Mouse (Mus musculus): ENCODE data around the gene Tbc1d14. TPM values are rescaled to one million over a fixed set of nuclear protein-coding genes. Genes with fewer than 3 reads are reported as not detected.

The Tbc1d14 gene
- total and polyA plus RNA-seq, 2 experiments: 5.4 to 8.4 TPM

DNA sequence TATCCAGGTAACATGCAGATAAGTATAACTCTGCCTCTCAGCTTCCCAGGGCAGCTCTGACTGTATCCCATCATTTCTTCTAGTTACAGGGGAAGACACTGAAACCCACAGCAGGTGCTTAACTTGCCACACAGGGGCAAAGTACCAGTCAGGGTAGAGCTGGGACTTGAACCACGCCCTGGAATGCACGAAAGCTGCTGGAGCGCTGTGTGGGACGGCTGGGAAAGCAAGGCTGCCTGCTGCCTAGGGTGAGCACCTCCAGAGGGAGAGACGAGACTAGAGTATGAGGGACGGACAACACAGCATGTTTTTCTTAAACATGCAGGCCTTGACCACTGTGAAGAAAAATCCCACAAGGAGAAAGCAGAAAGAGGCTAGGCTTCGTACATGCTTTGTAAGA, 87.8 kb downstream of the Tbc1d14 start:
- Histone ChIP-seq H3K36me3 (ENCODE audit: control insufficient read depth, insufficient read depth, low read length) (peaks cover 32% of the 10 kb centered on the region), H3K27ac (replicated peaks; ENCODE audit: insufficient read depth, low read depth, low read length) (no peak overlapping the region), H3K4me3 (ENCODE audit: insufficient read depth, low read depth, low read length) (no peak overlapping the region), H3K79me2 (ENCODE audit: control insufficient read depth, insufficient read depth, low read length) (no peaks in the 10 kb centered on the region), H3K4me1 (ENCODE audit: control insufficient read depth, insufficient read depth, low read length) (no peaks in the 10 kb centered on the region), H3K9ac (ENCODE audit: low read depth, low read length) (no peak overlapping the region), H3K27me3 (ENCODE audit: control insufficient read depth, insufficient read depth, low read length) (no peaks in the 10 kb centered on the region)
- 96% methylated on average over 7 of the region's 7 CpGs for WGBS
- DNase-seq (ENCODE audit: extremely low read depth, low read depth, low spot score): no peak
- TF ChIP-seq CTCF (IDR thresholded peaks at IDR 0.05; ENCODE audit: low read depth, low read length) (no peak), POLR2A (IDR thresholded peaks at IDR 0.05; ENCODE audit: extremely low read depth, insufficient read depth, low read length) (no peak)

DNA sequence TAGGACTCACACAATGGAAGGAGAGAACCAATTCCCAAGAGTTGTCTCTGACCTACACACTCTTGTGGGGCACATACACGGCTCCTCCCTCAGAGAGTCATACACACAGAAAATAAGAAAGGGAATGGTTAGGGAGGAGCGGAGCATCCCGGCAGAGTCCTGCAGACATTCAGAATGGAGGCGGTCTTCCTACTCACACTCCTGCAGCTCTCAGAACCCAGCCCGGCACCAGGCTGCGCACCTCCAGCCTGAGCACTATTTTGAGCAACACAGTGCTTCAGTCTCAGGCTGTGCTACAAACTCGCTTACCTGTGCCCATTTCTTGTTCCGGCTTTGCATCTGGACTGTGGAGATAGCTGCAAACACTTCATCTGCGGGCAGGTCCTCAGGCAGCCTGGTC, 98.4 kb downstream of the Tbc1d14 start:
- 95% methylated on average over 9 of the region's 9 CpGs for WGBS
- TF ChIP-seq CTCF (IDR thresholded peaks at IDR 0.05; ENCODE audit: low read depth, low read length) (no peak), POLR2A (IDR thresholded peaks at IDR 0.05; ENCODE audit: extremely low read depth, insufficient read depth, low read length) (no peak)
- no peak for DNase-seq (ENCODE audit: extremely low read depth, low read depth, low spot score)
- Histone ChIP-seq H3K27me3 (ENCODE audit: control insufficient read depth, insufficient read depth, low read length) (no peaks in the 10 kb centered on the region), H3K79me2 (ENCODE audit: control insufficient read depth, insufficient read depth, low read length) (no peaks in the 10 kb centered on the region), H3K4me3 (ENCODE audit: insufficient read depth, low read depth, low read length) (no peak overlapping the region), H3K27ac (replicated peaks; ENCODE audit: insufficient read depth, low read depth, low read length) (no peak overlapping the region), H3K4me1 (ENCODE audit: control insufficient read depth, insufficient read depth, low read length) (no peaks in the 10 kb centered on the region), H3K9ac (ENCODE audit: low read depth, low read length) (no peak overlapping the region), H3K36me3 (ENCODE audit: control insufficient read depth, insufficient read depth, low read length) (peaks cover 28% of the 10 kb centered on the region)

DNA sequence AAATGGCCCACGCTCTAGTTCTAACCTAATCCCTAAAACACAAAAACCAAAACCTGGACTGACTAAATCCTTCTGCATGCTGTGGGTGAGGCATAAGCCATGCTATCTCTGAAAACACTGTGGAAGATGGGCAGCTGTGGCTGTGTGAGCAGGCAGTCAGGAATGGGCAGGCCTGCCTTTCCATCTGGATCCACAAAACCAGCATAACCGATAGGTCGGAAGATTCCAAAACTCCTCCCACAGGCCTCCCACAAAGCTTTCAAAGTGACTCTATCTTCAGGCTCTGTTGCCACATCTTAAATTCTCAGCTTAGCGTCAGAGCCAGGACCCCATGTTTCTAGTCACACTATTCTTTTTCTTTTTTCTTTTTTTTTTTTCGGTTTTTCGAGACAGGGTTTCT, 99.2 kb downstream of the Tbc1d14 start:
- no peak overlapping the region for H3K9ac ChIP-seq (ENCODE audit: low read depth, low read length)
- H3K79me2 ChIP-seq (ENCODE audit: control insufficient read depth, insufficient read depth, low read length): no peaks in the 10 kb centered on the region
- TF ChIP-seq CTCF (IDR thresholded peaks at IDR 0.05; ENCODE audit: low read depth, low read length) (no peak), POLR2A (IDR thresholded peaks at IDR 0.05; ENCODE audit: extremely low read depth, insufficient read depth, low read length) (no peak)
- H3K4me3 ChIP-seq (ENCODE audit: insufficient read depth, low read depth, low read length): no peak overlapping the region
- H3K27me3 ChIP-seq (ENCODE audit: control insufficient read depth, insufficient read depth, low read length): no peaks in the 10 kb centered on the region
- DNase-seq (ENCODE audit: extremely low read depth, low read depth, low spot score): no peak
- no peaks in the 10 kb centered on the region for H3K4me1 ChIP-seq (ENCODE audit: control insufficient read depth, insufficient read depth, low read length)
- whole genome bisulfite sequencing: 90% methylated on average over 6 of the region's 6 CpGs
- H3K27ac ChIP-seq (replicated peaks; ENCODE audit: insufficient read depth, low read depth, low read length): no peak overlapping the region
- peaks cover 27% of the 10 kb centered on the region for H3K36me3 ChIP-seq (ENCODE audit: control insufficient read depth, insufficient read depth, low read length)

DNA sequence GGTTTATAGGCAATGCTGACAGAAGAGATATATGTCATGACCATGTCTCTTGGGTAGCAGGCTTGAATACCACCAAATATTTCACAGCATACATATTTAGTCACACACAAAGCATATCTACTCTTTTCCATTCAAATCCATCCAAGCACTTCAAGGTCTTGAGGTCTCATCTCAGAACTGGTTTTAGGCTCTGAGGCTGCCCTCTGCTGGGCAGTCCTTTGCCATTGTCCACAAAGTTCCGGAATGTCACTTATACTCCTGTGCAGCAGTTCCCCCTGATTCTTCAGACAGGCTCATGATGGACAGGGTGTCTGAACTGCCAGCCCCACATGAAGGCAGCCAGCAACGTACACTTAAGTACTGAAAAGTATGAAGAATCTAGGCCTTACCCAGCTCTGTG, 103.9 kb downstream of the Tbc1d14 start:
- peaks cover 2% of the 10 kb centered on the region for H3K4me1 ChIP-seq (ENCODE audit: control insufficient read depth, insufficient read depth, low read length)
- 60% methylated on average over 2 of the region's 2 CpGs for WGBS
- peak; percentile 41 for DNase-seq (ENCODE audit: extremely low read depth, low read depth, low spot score)
- H3K4me3 ChIP-seq (ENCODE audit: insufficient read depth, low read depth, low read length): no peak overlapping the region
- H3K9ac ChIP-seq (ENCODE audit: low read depth, low read length): no peak overlapping the region
- H3K79me2 ChIP-seq (ENCODE audit: control insufficient read depth, insufficient read depth, low read length): no peaks in the 10 kb centered on the region
- no peak overlapping the region for H3K27ac ChIP-seq (replicated peaks; ENCODE audit: insufficient read depth, low read depth, low read length)
- H3K27me3 ChIP-seq (ENCODE audit: control insufficient read depth, insufficient read depth, low read length): no peaks in the 10 kb centered on the region
- TF ChIP-seq POLR2A (IDR thresholded peaks at IDR 0.05; ENCODE audit: extremely low read depth, insufficient read depth, low read length) (no peak), CTCF (IDR thresholded peaks at IDR 0.05; ENCODE audit: low read depth, low read length) (peak; percentile 65)
- peaks cover 10% of the 10 kb centered on the region; the same call in 1 of the 2 replicates for H3K36me3 ChIP-seq (ENCODE audit: control insufficient read depth, insufficient read depth, low read length)

DNA sequence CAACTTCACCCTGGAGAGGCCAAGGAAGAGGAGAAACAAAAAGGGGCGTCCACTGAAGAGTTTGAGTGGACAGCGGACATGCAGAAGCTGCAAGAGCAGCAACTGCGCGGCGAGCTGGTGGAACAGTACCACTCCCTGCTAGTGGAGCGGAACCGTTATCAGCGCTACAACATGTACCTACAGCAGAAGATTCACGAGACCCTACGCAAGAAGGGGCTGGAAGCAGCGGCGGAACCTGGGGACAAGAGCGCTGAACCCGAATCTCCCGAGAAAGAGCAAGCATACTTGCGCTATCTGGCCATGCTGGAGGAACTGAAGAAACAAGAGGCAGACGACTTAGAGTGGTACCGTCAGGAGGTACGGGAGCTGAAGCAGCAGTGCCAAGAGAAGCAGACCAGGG, 107.8 kb downstream of the Tbc1d14 start:
- no peak overlapping the region for H3K9ac ChIP-seq (ENCODE audit: low read depth, low read length)
- TF ChIP-seq CTCF (IDR thresholded peaks at IDR 0.05; ENCODE audit: low read depth, low read length) (no peak), POLR2A (IDR thresholded peaks at IDR 0.05; ENCODE audit: extremely low read depth, insufficient read depth, low read length) (no peak)
- no peak overlapping the region for H3K27ac ChIP-seq (replicated peaks; ENCODE audit: insufficient read depth, low read depth, low read length)
- peaks cover 16% of the 10 kb centered on the region for H3K4me1 ChIP-seq (ENCODE audit: control insufficient read depth, insufficient read depth, low read length)
- no peak for DNase-seq (ENCODE audit: extremely low read depth, low read depth, low spot score)
- no peak overlapping the region for H3K4me3 ChIP-seq (ENCODE audit: insufficient read depth, low read depth, low read length)
- H3K27me3 ChIP-seq (ENCODE audit: control insufficient read depth, insufficient read depth, low read length): no peaks in the 10 kb centered on the region
- peaks cover 30% of the 10 kb centered on the region for H3K79me2 ChIP-seq (ENCODE audit: control insufficient read depth, insufficient read depth, low read length)
- 41% methylated on average over 19 of the region's 19 CpGs for WGBS
- no peaks in the 10 kb centered on the region for H3K36me3 ChIP-seq (ENCODE audit: control insufficient read depth, insufficient read depth, low read length)

DNA sequence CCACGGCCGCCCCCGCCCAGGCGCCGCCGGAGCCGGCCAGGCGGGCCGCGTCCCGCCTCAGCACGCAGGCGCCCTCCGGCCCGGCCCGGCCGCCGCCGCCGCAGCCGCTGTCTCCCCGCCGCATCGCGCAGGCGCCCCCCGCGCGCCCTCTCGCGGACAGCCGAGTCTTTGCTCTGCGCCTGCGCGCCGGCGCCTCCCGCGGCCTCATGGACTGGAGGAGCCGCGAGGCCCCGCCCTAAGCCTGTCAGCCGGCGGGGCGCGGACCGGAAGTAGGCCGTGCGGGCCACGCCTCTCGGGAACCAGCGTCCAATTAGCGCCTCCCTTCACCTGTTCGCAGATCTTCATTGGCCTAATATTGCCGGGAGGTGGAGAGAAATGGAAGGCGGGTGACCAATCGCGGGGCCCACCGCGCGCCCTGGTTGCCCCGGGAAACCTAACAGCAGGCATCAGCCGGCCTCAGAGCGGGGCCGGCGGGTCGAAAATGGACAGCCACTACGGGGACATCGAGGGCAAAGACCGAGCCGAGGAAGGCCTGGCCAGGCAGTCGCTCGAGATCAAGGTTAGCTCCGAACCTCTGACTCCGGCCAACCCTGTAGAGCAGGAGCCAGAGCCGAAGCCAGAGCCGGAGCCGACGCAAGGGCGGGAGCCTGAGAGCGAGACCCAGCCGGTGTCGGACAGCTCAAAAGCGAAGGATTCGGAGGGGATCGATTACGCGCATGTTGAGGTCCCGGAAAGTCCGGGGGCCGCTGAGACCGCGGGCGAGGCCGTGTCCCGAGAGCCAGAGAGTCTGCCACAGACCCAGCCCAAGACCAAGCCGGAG, 108.7 kb downstream of the Tbc1d14 start, which contains the start of the genes Tada2b and Ccdc96:
TSS of gene Tada2b (minus strand) at position 115 of the 820 bp plus-strand sequence.
TSS of gene Ccdc96 (plus strand) at position 418 of the 820 bp plus-strand sequence.
- 9% methylated on average over 97 of the region's 97 CpGs for WGBS
- no peaks in the 10 kb centered on the region for H3K36me3 ChIP-seq (ENCODE audit: control insufficient read depth, insufficient read depth, low read length)
- DNase-seq (ENCODE audit: extremely low read depth, low read depth, low spot score): peak; percentile 92
- peak within 1 kb of the TSS; percentile 64 for H3K27ac ChIP-seq (replicated peaks; ENCODE audit: insufficient read depth, low read depth, low read length)
- TF ChIP-seq CTCF (IDR thresholded peaks at IDR 0.05; ENCODE audit: low read depth, low read length) (peak; percentile 53), POLR2A (IDR thresholded peaks at IDR 0.05; ENCODE audit: extremely low read depth, insufficient read depth, low read length) (0 out of 2 replicates have a peak, but pooled peaks have one; percentile 37)
- no peaks in the 10 kb centered on the region for H3K27me3 ChIP-seq (ENCODE audit: control insufficient read depth, insufficient read depth, low read length)
- peaks cover 37% of the 10 kb centered on the region for H3K79me2 ChIP-seq (ENCODE audit: control insufficient read depth, insufficient read depth, low read length)
- peaks cover 23% of the 10 kb centered on the region for H3K4me1 ChIP-seq (ENCODE audit: control insufficient read depth, insufficient read depth, low read length)
- peak within 1 kb of the TSS; percentile 82 for H3K4me3 ChIP-seq (ENCODE audit: insufficient read depth, low read depth, low read length)
- peak within 1 kb of the TSS; percentile 96 for H3K9ac ChIP-seq (ENCODE audit: low read depth, low read length)
